Mouse (Mus musculus) lung, embryonic 14.5 days (tissue): ENCODE results near the gene Id2. TPM values are rescaled to one million over a fixed set of nuclear protein-coding genes. Genes with fewer than 3 reads are reported as not detected.
A peak's percentile ranks its signal among the peaks of the same experiment; 100 is the strongest.

Source experiments
- ATAC-seq: fragments of 200-750 bp; cut with Nextera tagmentation; 2 replicates; pipeline ENCODE4 v1.8.0; 2017; ENCODE audit warnings: mild to moderate bottlenecking, moderate TSS enrichment, moderate library complexity; ENCODE audit not compliant: insufficient read depth
- DNase-seq: peaks from one replicate; pipeline ENCODE4 v3.0.0-alpha.2; 2015
- H3K27ac ChIP-seq: fragments of 300-500 bp; sonication (generic); 2 replicates; pipeline ENCODE4 v1.5.1; 2014; ENCODE audit warnings: low read depth, mild to moderate bottlenecking, moderate library complexity
- H3K27me3 ChIP-seq: fragments of 300-500 bp; sonication (generic); 2 replicates; pipeline ENCODE4 v1.6.1; 2014; ENCODE audit warnings: low read length, control low read depth; ENCODE audit not compliant: insufficient read depth
- H3K36me3 ChIP-seq: fragments of 300-500 bp; sonication (generic); 2 replicates; pipeline ENCODE4 v1.6.1; 2014; ENCODE audit warnings: control low read depth; ENCODE audit not compliant: insufficient read depth
- H3K4me1 ChIP-seq: fragments of 300-500 bp; sonication (generic); 2 replicates; pipeline ENCODE4 v1.6.1; 2014; ENCODE audit warnings: antibody characterized with exemption, control low read depth; ENCODE audit not compliant: insufficient read depth
- H3K4me2 ChIP-seq: fragments of 300-500 bp; sonication (generic); 2 replicates; pipeline ENCODE4 v1.6.1; 2014; ENCODE audit warnings: mild to moderate bottlenecking
- H3K4me3 ChIP-seq: fragments of 300-500 bp; sonication (generic); 2 replicates; pipeline ENCODE4 v1.5.1; 2014; ENCODE audit warnings: low read depth, low read length
- H3K9ac ChIP-seq: fragments of 300-500 bp; sonication (generic); 2 replicates; pipeline ENCODE4 v1.6.1; 2014
- H3K9me3 ChIP-seq: fragments of 300-500 bp; sonication (generic); 2 replicates; pipeline ENCODE4 v1.6.1; 2016; ENCODE audit warnings: low read depth, low read length, control low read depth
- CTCF ChIP-seq: IDR thresholded peaks from 2 replicates; pipeline ENCODE4 v1.5.1; 2016; ENCODE audit warnings: antibody characterized with exemption, low read depth
- WGBS: fragments of 180-500 bp; shearing (Covaris S2); extraction: QIAGEN DNeasy Blood & Tissue Kit; methylation state at CpG from one replicate; pipeline ENCODE4 v1.1.7; 2014; 5-methylcytosine and 5-hydroxymethylcytosine counted together
- polyA plus RNA-seq: library from polyadenylated mRNA; unstranded; fragments of >200 nt; fragmentation: Nextera tagmentation; extraction: Ambion mirVana; gene quantifications from 2 replicates; pipeline ENCODE4 v1.2.1, GENCODE M21; 2014

The Id2 gene
- polyA plus RNA-seq, 1 experiment from 2014 or later: 470 TPM

GRCm38 (mm10) chr12:25059487-25060200 lies 37.3 kb downstream of the Id2 start:
- no peak for TF ChIP-seq CTCF
- Histone ChIP-seq H3K4me1 (no peaks in the 10 kb centered on the region), H3K4me3 (no peak overlapping the region), H3K9me3 (no peaks in the 10 kb centered on the region), H3K27me3 (no peaks in the 10 kb centered on the region), H3K27ac (no peak overlapping the region), H3K4me2 (no peak overlapping the region), H3K9ac (no peak overlapping the region), H3K36me3 (peaks cover 38% of the 10 kb centered on the region)
- no peak for DNase-seq
- ATAC-seq: no peak
- WGBS: 76% methylated on average over 9 of the region's 9 CpGs

DNA sequence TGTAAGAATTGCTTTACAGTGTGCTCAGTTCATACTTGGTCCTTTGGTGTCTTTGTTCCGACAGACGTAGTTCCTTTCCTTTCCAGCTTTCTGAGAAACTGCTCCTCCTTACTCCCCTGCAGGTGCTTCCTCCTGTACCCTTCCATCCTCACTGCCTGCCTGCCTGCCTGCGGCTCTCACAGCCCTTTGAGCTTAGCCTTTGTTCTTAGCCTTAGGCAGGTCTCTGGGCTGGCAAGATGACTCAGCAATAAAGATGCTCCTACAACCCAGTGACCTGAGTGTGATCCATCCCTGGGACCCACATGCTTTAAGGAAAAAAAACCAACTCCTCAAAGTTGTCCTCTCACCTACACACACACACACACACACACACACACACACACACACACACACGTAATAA lies 42.0 kb downstream of the Id2 start:
- H3K36me3 ChIP-seq: peaks cover 62% of the 10 kb centered on the region
- WGBS: 68% methylated on average over 4 of the region's 4 CpGs

GRCm38 (mm10) chr12:25054511-25054910 lies 42.4 kb downstream of the Id2 start:
- DNase-seq: no peak
- 78% methylated on average over 7 of the region's 7 CpGs for WGBS
- no peak overlapping the region for H3K4me3 ChIP-seq
- no peaks in the 10 kb centered on the region for H3K9me3 ChIP-seq
- H3K4me2 ChIP-seq: no peak overlapping the region
- ATAC-seq: no peak
- H3K36me3 ChIP-seq: peaks cover 58% of the 10 kb centered on the region
- no peaks in the 10 kb centered on the region for H3K27me3 ChIP-seq
- no peaks in the 10 kb centered on the region for H3K4me1 ChIP-seq
- no peak overlapping the region for H3K27ac ChIP-seq
- no peak overlapping the region for H3K9ac ChIP-seq
- TF ChIP-seq CTCF: no peak

More for the DNA sequence above, 42.0 kb downstream of the Id2 start:
- H3K4me3 ChIP-seq: no peak overlapping the region
- H3K9me3 ChIP-seq: no peaks in the 10 kb centered on the region
- H3K27me3 ChIP-seq: no peaks in the 10 kb centered on the region
- ATAC-seq (no peak), DNase-seq (no peak)
- H3K9ac ChIP-seq: no peak overlapping the region
- no peak overlapping the region for H3K27ac ChIP-seq
- H3K4me1 ChIP-seq: no peaks in the 10 kb centered on the region
- no peak overlapping the region for H3K4me2 ChIP-seq
- TF ChIP-seq CTCF: no peak

- ATAC-seq (no peak), DNase-seq (peak; percentile 8)
- WGBS: 8% methylated on average over 5 of the region's 5 CpGs
- Histone ChIP-seq H3K4me2 (no peak overlapping the region), H3K27me3 (no peaks in the 10 kb centered on the region), H3K27ac (no peak overlapping the region; the same call in 1 of the 2 replicates), H3K4me3 (no peak overlapping the region), H3K4me1 (no peaks in the 10 kb centered on the region), H3K36me3 (peaks cover 27% of the 10 kb centered on the region), H3K9ac (no peak overlapping the region), H3K9me3 (no peaks in the 10 kb centered on the region)
- no peak for TF ChIP-seq CTCF
These were observed 47.7 kb downstream of the Id2 start for GRCm38 (mm10) chr12:25049253-25049652.

- Histone ChIP-seq H3K4me2 (no peak overlapping the region), H3K4me3 (no peak overlapping the region), H3K27ac (no peak overlapping the region), H3K9me3 (no peaks in the 10 kb centered on the region), H3K9ac (no peak overlapping the region), H3K36me3 (peaks cover 9% of the 10 kb centered on the region; the same call in 1 of the 2 replicates), H3K4me1 (no peaks in the 10 kb centered on the region), H3K27me3 (no peaks in the 10 kb centered on the region)
- WGBS: 71% methylated on average over 4 of the region's 4 CpGs
- no peak for TF ChIP-seq CTCF
- no peak for ATAC-seq
- DNase-seq: no peak
These were observed 52.4 kb downstream of the Id2 start for GRCm38 (mm10) chr12:25044579-25044978.

- ATAC-seq (no peak), DNase-seq (no peak)
- Histone ChIP-seq H3K9ac (no peak overlapping the region), H3K4me3 (no peak overlapping the region), H3K27me3 (no peaks in the 10 kb centered on the region), H3K9me3 (no peaks in the 10 kb centered on the region), H3K36me3 (peaks cover 9% of the 10 kb centered on the region; the same call in 1 of the 2 replicates), H3K4me2 (no peak overlapping the region), H3K27ac (no peak overlapping the region), H3K4me1 (no peaks in the 10 kb centered on the region)
- no peak for TF ChIP-seq CTCF
- 87% methylated on average over 2 of the region's 2 CpGs for WGBS
These were observed 52.9 kb downstream of the Id2 start for GRCm38 (mm10) chr12:25044056-25044455.

Other genes starting within 250 kb of the Id2 start
- gene Kidins220, start 122.2 kb downstream of the Id2 start, polyA plus RNA-seq: 25.7 and 26.0 TPM in 2 replicates